ENCODE assay signal across 19 mouse cellular contexts in the genomic region with DNA sequence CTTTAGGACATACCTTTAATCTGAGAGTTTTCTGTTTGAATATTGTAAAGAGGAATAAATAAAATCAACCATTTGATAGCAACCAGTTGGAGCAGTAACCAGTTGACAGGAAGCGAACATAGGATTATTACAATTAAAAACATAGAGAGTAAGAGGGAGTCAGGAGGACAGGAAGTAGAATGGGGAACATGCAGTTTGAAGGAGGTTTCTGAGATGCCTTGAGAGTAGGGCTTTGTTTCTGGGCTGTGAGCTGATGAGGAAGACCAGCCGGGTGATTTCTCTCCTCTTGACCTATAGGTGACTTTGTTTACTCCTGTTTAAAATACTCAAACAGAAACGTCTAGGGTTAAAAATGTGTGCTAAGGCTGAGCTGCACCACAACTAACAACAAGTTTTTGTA.
DNase-seq lines count a peak whose midpoint lies in the region; ATAC-seq lines count a peak whose summit lies in the region.
"Had no signal": no experiment of that assay in that cellular context is flagged by ENCODE, and none has a peak within 500 bp of the region (broad histone marks: within the 10 kb centered on the region; RNA-seq: fewer than 3 reads in every experiment).

No protein-coding gene starts in this region.

- DNase-seq in adrenal gland, postnatal 14 days = no peak
- no peak for DNase-seq in B cell, adult 2 months
- DNase-seq in left cerebral cortex, postnatal 4 days = no peak
- DNase-seq: adrenal gland, adult 2 months; adrenal gland, adult 8-10 months; adrenal gland, postnatal 10 days; adrenal gland, postnatal 25 days; adrenal gland, postnatal 36 days; cerebellum, adult 11 months; cerebellum, adult 11-12 months; cerebellum, adult 18-20 months; cerebellum, adult 2 months; cerebellum, adult 8-10 months had no signal

- peak; percentile 65; the same call in 1 of the 2 replicates for ATAC-seq in common myeloid progenitor, adult 5-6 weeks (replicated peaks; ENCODE audit: low read depth, poor library complexity, severe bottlenecking)
- ATAC-seq in hematopoietic stem cell, adult 5-6 weeks (replicated peaks in 1 of 2; ENCODE audit: insufficient read depth in 1 of 2, low FRiP score in 2 of 2, low TSS enrichment in 1 of 2, low read depth in 1 of 2, poor library complexity in 2 of 2, severe bottlenecking in 2 of 2) = peak; percentile 45 to 76
- ATAC-seq in megakaryocyte progenitor cell, adult 5-6 weeks (replicated peaks; ENCODE audit: poor library complexity) = peak; percentile 46
- ATAC-seq: activated CD4-positive, CD25-positive, alpha-beta regulatory T cell, adult 4 months; CD4-positive, CD25-positive, alpha-beta regulatory T cell, adult 4 months; Patski had no signal

- intact Hi-C loops in left cerebral cortex, postnatal 4 days (cut with DNase I) = no loop called here
